Mouse (Mus musculus) myocyte (in vitro differentiated cells): ENCODE results near the gene Oog3.

Experiments used
- CEBPB ChIP-seq: IDR thresholded peaks from 2 replicates; pipeline ENCODE4 v1.6.1; 2011; ENCODE audit warnings: mild to moderate bottlenecking, moderate library complexity; ENCODE audit not compliant: poor library complexity, insufficient read depth, severe bottlenecking
- E2F4 ChIP-seq: IDR thresholded peaks from one replicate; pipeline ENCODE4 v1.6.1; 2011; ENCODE audit warnings: mild to moderate bottlenecking, control low read depth, moderate library complexity; ENCODE audit not compliant: insufficient read depth
- POLR2A ChIP-seq: IDR thresholded peaks from one replicate; pipeline ENCODE4 v1.6.1; 2011; ENCODE audit warnings: low read depth, mild to moderate bottlenecking, control low read depth, moderate library complexity; ENCODE audit not compliant: insufficient read length
- POLR2AphosphoS2 ChIP-seq: IDR thresholded peaks from one replicate; pipeline ENCODE4 v1.6.1; 2011; ENCODE audit warnings: low read depth, control low read depth; ENCODE audit not compliant: insufficient read length
- SRF ChIP-seq: IDR thresholded peaks from one replicate; pipeline ENCODE4 v1.6.1; 2011; ENCODE audit warnings: low read depth; ENCODE audit not compliant: control insufficient read depth, insufficient read length
- TCF3 ChIP-seq: IDR thresholded peaks from one replicate; pipeline ENCODE4 v1.6.1; 2011; ENCODE audit warnings: low read depth, control low read depth; ENCODE audit not compliant: insufficient read length
- USF1 ChIP-seq: IDR thresholded peaks from one replicate; pipeline ENCODE4 v1.6.1; 2011; ENCODE audit warnings: low read depth, mild to moderate bottlenecking, control low read depth, moderate library complexity

GRCm38 (mm10) chr4:144190419-144190818, 28.0 kb upstream of the Oog3 start, which contains the start of gene Oog2:
- no peak for TF ChIP-seq USF1
- no peak for TF ChIP-seq POLR2AphosphoS2
- no peak for TF ChIP-seq SRF
- no peak for TF ChIP-seq E2F4
- TF ChIP-seq POLR2A, result no peak
- TF ChIP-seq CEBPB, result no peak
- no peak for TF ChIP-seq TCF3
